Mouse (Mus musculus) R1 (cell line): Measurements from ENCODE around the gene Ston1.

Source experiments
- DNase-seq: peaks from one replicate; pipeline ENCODE4 v3.0.0-alpha.2; 2018; ENCODE audit warnings: low read depth, low spot score

Gene Ston1

GRCm38 (mm10) chr17:88597222-88598055 lies at the start of gene Ston1:
Gene Ston1 (plus strand): TSS chr17:88597684.
- DNase-seq, result peak; percentile 92

- DNase-seq, result peak; percentile 60
These were observed 47.9 kb upstream of the Ston1 start for GRCm38 (mm10) chr17:88549411-88550191.

GRCm38 (mm10) chr17:88550351-88550750 lies 47.1 kb upstream of the Ston1 start:
- no peak for DNase-seq

GRCm38 (mm10) chr17:88550981-88551940 lies 46.2 kb upstream of the Ston1 start:
- DNase-seq, result no peak

- no peak for DNase-seq
These were observed 44.9 kb upstream of the Ston1 start for GRCm38 (mm10) chr17:88552556-88552955.

GRCm38 (mm10) chr17:88553001-88553449 lies 44.5 kb upstream of the Ston1 start:
- no peak for DNase-seq

GRCm38 (mm10) chr17:88553473-88554087 lies 43.9 kb upstream of the Ston1 start:
- DNase-seq, result no peak

- no peak for DNase-seq
These were observed 41.3 kb upstream of the Ston1 start for GRCm38 (mm10) chr17:88556176-88556575.

- DNase-seq, result peak; percentile 46
These were observed 40.8 kb upstream of the Ston1 start for GRCm38 (mm10) chr17:88556688-88557087.

- peak; percentile 92 for DNase-seq
These were observed 39.2 kb upstream of the Ston1 start for GRCm38 (mm10) chr17:88558168-88558842.

GRCm38 (mm10) chr17:88563611-88564010 lies 33.9 kb upstream of the Ston1 start:
- no peak for DNase-seq

GRCm38 (mm10) chr17:88569807-88570540 lies 27.5 kb upstream of the Ston1 start:
- no peak for DNase-seq

GRCm38 (mm10) chr17:88570784-88571183 lies 26.7 kb upstream of the Ston1 start:
- no peak for DNase-seq

GRCm38 (mm10) chr17:88574811-88575210 lies 22.7 kb upstream of the Ston1 start:
- no peak for DNase-seq

- DNase-seq, result no peak
These were observed 18.8 kb upstream of the Ston1 start for GRCm38 (mm10) chr17:88578522-88579242.

- DNase-seq, result no peak
These were observed 16.9 kb upstream of the Ston1 start for GRCm38 (mm10) chr17:88580556-88580955.

GRCm38 (mm10) chr17:88581511-88582021 lies 15.9 kb upstream of the Ston1 start:
- no peak for DNase-seq

- no peak for DNase-seq
These were observed 14.5 kb upstream of the Ston1 start for GRCm38 (mm10) chr17:88582999-88583398.

- DNase-seq, result no peak
These were observed 14.1 kb upstream of the Ston1 start for GRCm38 (mm10) chr17:88583411-88583810.
